In the genomic region with DNA sequence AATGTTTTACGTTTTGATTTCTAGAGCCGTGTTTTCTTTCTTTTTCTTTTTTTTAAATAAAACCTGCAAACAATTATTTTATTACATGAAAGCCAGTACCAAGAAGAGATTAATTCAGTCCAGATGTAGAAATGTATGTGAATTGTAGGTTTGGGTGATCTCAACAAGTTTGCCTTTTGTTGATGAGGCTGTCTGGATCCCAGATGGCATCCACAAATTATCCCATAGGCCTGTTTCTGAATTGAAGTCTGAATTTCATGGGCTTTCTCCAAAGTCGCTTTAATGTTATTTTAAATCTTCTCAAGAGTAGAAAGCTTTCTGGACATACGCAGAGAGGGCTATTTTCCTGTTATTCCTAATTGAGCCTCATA, we compare ENCODE assay signal across 9 mouse cellular contexts. TPM values are rescaled to one million over a fixed set of nuclear protein-coding genes. Genes with fewer than 3 reads are reported as not detected.
DNase-seq lines count a peak whose midpoint lies in the region; ATAC-seq lines count a peak whose summit lies in the region.
"Had no signal": no experiment of that assay in that cellular context is flagged by ENCODE, and none has a peak within 500 bp of the region (broad histone marks: within the 10 kb centered on the region; RNA-seq: fewer than 3 reads in every experiment).

No protein-coding gene starts in this region.

- no peaks in the 10 kb centered on the region for H3K27me3 ChIP-seq in hindbrain, embryonic 15.5 days
- H3K27me3 ChIP-seq in hindbrain, embryonic 11.5 days (ENCODE audit: control insufficient read depth, insufficient read depth, low read length) = no peaks in the 10 kb centered on the region
- no peaks in the 10 kb centered on the region for H3K27me3 ChIP-seq in limb, embryonic 15.5 days

- WGBS in hindbrain, embryonic 15.5 days = 79% methylated on average over 4 of the region's 4 CpGs
- 63% methylated on average over 4 of the region's 4 CpGs for WGBS in hindbrain, embryonic 11.5 days
- WGBS in limb, embryonic 15.5 days = 34% methylated on average over 4 of the region's 4 CpGs

- no peak for ATAC-seq in hindbrain, embryonic 15.5 days (ENCODE audit: low FRiP score, low read depth)
- no peak for ATAC-seq in hindbrain, embryonic 11.5 days (ENCODE audit: low FRiP score)
- ATAC-seq in limb, embryonic 15.5 days (ENCODE audit: insufficient number of reproducible peaks, low FRiP score, low TSS enrichment, low read depth) = no peak
- ATAC-seq: inflammation-experienced regulatory T-cells, adult 6 months had no signal

- DNase-seq in hindbrain, embryonic 11.5 days (ENCODE audit: low spot score) = no peak
- DNase-seq in NIH3T3 (ENCODE audit: low read depth) = peak; percentile 58
- peak; percentile 49 for DNase-seq in embryo, embryonic 11 days
- no peak for DNase-seq in ovary, postnatal 14 days (ENCODE audit: low spot score)
- no peak for DNase-seq in cerebellum, adult 18-20 months
- DNase-seq: adrenal gland, postnatal 14 days had no signal

- H3K4me2 ChIP-seq in hindbrain, embryonic 15.5 days = peak overlapping the region; percentile 84
- no peak overlapping the region for H3K4me2 ChIP-seq in hindbrain, embryonic 11.5 days (replicated peaks; ENCODE audit: low read depth, low read length)
- peak overlapping the region; percentile 46 for H3K4me2 ChIP-seq in limb, embryonic 15.5 days

- no peak overlapping the region; the same call in 1 of the 2 replicates for H3K4me3 ChIP-seq in hindbrain, embryonic 15.5 days
- no peak overlapping the region for H3K4me3 ChIP-seq in hindbrain, embryonic 11.5 days (ENCODE audit: low read depth, low read length)
- H3K4me3 ChIP-seq in limb, embryonic 15.5 days = peak overlapping the region; percentile 90

- no peaks in the 10 kb centered on the region for H3K9me3 ChIP-seq in hindbrain, embryonic 15.5 days
- H3K9me3 ChIP-seq in hindbrain, embryonic 11.5 days (ENCODE audit: control insufficient read depth, low read length) = no peaks in the 10 kb centered on the region
- no peaks in the 10 kb centered on the region for H3K9me3 ChIP-seq in limb, embryonic 15.5 days

- H3K4me1 ChIP-seq in hindbrain, embryonic 15.5 days (replicated peaks) = peaks cover 37% of the 10 kb centered on the region
- 0 out of 2 replicates have a peak, but pooled peaks cover 2% of the 10 kb centered on the region for H3K4me1 ChIP-seq in hindbrain, embryonic 11.5 days (replicated peaks; ENCODE audit: control insufficient read depth, insufficient read depth, low read length)
- peaks cover 31% of the 10 kb centered on the region for H3K4me1 ChIP-seq in limb, embryonic 15.5 days

- H3K36me3 ChIP-seq in hindbrain, embryonic 15.5 days = no peaks in the 10 kb centered on the region
- H3K36me3 ChIP-seq in hindbrain, embryonic 11.5 days (ENCODE audit: control insufficient read depth, insufficient read depth, low read length) = no peaks in the 10 kb centered on the region
- H3K36me3 ChIP-seq in limb, embryonic 15.5 days = no peaks in the 10 kb centered on the region

- H3K27ac ChIP-seq in hindbrain, embryonic 15.5 days (replicated peaks) = no peak overlapping the region
- H3K27ac ChIP-seq in hindbrain, embryonic 11.5 days (ENCODE audit: low read depth, low read length) = no peak overlapping the region
- peak overlapping the region; percentile 9; the same call in 1 of the 2 replicates for H3K27ac ChIP-seq in limb, embryonic 15.5 days

- no peak overlapping the region for H3K9ac ChIP-seq in hindbrain, embryonic 15.5 days
- H3K9ac ChIP-seq in hindbrain, embryonic 11.5 days (ENCODE audit: low read depth, low read length) = no peak overlapping the region
- no peak overlapping the region for H3K9ac ChIP-seq in limb, embryonic 15.5 days

RNA-seq across cellular contexts. Expression of a gene that starts 2.6 kb away (rescaled TPM):
- 8.9 and 9.3 TPM in 2 replicates for polyA plus RNA-seq in hindbrain, embryonic 15.5 days (2015; fragmentation: Nextera tagmentation; extraction: Ambion mirVana)
- polyA plus RNA-seq in hindbrain, embryonic 11.5 days (2014; fragmentation: Nextera tagmentation; extraction: Ambion mirVana) = 18.5 and 23.5 TPM in 2 replicates
- polyA plus RNA-seq in limb, embryonic 15.5 days (2015; fragmentation: Nextera tagmentation; extraction: Ambion mirVana) = 70.7 and 71.1 TPM in 2 replicates

Comparison
In these comparisons a context has a peak if more than half of its experiments do, and no peak if none do; other contexts are left out.
1. DNase-seq: peak in NIH3T3 (single experiment) and embryo, embryonic 11 days (single experiment); none in hindbrain, embryonic 11.5 days (single experiment), ovary, postnatal 14 days (single experiment) and cerebellum, adult 18-20 months (0 of 2).